Mouse (Mus musculus): ENCODE measurements around the gene Gadd45a. TPM values are rescaled to one million over a fixed set of nuclear protein-coding genes. Genes with fewer than 3 reads are reported as not detected.
"Not testable (repeated sequence)": the region's sequence is repeated elsewhere in the genome, so short reads cannot be mapped to it uniquely, and the experiment has no call there.

Gene Gadd45a
- total RNA-seq, 2 experiments from 2014 or later = 5.1 to 7.6 TPM

DNA sequence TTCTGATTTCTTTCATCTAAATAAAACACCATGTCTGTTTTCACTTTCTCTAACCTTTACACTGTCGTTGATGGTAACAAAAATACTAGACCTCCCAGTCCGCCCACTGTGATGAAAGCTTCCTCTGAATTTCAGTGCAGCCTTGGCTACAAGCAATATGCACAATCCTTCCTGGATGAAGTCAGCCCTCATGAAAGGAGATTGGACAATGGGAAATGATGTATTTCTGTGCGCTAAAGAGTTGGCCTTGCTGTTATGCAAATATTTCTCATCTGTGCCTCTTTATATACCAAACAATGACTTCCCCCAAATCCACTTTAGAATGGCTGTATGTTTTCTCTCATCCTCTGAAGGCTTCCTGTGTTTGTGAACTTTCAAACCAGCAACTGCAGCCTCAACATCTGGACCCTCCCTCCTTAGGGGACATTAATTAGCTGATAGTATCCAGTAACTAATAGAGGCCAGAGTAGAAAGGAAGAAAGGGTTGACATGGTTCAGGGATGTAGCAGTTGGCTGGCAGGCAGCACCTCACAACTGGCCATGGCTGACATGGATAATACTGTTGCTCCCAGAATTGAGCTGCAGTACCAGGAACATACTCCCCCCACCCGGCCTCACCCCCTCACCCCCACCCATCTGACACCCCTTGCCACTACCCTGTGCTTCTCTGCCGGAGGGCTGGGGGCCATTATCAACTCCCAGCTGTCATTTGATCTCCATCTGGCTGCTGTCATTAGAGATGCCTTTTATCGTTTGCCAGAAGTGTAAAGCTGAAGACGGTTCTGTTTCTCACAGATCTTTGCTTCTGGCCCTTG, 11.8 kb upstream of the Gadd45a start:
- DNase-seq (ENCODE audit: low spot score in 2 of 2) = no peak

DNA sequence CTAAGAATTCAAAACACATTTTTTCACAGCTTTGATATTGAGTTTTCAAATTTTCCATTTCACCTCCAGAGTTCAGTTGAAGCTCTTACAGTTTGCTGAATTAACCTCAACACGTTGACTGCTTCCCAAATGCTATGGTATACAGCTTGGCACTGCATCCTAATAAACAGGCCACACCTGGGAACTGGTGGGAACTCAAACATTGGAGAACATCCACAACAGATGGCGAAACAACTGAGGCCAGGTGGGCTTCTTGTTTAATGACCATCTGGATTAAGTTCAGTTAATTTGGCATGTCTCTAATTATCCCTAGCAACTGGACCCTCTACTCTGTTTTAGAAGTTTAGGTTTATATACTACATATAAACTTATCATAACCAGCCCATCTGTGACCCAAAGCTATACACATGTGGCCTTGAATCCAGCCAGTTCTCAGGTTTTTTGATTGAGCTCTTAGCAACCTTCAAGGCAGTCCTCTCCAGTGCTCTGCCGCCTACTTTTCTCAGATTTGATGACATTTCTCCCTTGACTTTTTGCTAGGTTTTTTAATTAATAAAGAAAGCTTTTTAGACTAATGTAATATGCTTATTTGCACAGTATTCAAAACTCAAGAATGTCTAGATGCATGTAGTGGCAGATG, 10.9 kb upstream of the Gadd45a start:
- DNase-seq (ENCODE audit: low spot score in 2 of 2) = no peak

DNA sequence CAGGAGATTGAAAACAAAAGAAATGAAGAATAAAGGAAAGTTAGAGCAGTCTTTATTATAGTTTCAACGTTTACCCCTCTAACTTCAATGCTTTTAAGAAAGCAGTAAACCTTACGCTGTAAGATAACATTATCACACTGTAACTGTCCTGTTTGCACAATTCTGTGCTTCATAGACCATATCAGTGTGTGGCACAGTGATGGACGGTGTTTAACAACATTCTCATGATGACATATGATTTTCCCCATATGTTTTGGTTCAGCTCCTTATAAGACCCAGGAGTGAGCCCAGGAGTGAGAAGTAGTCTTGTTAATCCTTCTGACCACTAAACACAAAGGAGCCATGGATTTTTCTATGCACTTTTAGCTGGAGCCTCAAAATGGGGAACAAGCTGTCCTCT, 9.7 kb upstream of the Gadd45a start:
- DNase-seq (ENCODE audit: low spot score in 2 of 2) = no peak

- DNase-seq (ENCODE audit: low spot score in 2 of 2) = no peak
These were observed 8.2 kb upstream of the Gadd45a start for GRCm38 (mm10) chr6:67045424-67045823.

DNA sequence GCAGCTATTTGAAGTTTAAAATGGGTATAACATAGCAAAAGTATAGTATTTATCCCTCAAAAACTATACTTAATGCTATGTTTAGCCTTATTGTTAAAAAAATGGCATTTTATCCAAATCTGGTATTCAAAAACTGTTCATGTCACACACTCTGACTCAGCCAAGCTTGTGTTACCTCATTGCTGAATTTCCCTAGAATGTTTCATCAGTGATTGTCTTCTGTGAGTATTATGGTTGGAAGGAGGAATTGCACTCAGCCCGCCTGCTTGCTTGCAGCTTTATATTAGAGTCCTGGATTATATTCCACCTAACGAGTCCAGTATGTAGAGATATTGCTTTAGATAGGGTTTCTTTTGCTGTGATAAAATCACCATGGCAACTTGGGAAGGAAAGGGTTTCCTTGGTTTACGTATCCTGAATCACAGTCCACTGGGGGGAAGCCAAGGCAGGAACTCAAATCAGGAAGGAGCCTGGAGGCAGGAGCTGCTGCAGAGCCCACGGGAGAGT, 3.7 kb upstream of the Gadd45a start:
- DNase-seq (ENCODE audit: low spot score in 2 of 2) = no peak

DNA sequence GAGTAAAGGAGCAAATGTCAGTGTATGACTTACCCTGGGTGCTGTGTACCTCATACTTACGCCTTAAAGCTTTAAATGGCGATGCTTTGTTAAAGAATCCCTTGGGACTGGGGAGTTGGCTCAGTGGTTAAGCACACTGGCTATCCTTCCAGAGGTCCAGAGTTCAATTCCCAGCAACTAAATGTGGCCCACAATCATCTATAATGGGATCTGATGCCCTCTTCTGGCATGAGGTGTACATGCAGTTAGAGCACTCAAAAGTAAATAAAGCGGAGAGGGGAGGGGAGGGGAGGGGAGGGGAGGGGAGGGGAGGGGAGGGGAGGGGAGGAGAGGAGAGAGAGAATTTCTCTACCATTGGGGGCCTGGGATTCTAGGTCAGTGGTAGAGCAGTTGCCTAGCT, 1.7 kb upstream of the Gadd45a start:
- no peak for DNase-seq (ENCODE audit: low spot score in 2 of 2)

DNA sequence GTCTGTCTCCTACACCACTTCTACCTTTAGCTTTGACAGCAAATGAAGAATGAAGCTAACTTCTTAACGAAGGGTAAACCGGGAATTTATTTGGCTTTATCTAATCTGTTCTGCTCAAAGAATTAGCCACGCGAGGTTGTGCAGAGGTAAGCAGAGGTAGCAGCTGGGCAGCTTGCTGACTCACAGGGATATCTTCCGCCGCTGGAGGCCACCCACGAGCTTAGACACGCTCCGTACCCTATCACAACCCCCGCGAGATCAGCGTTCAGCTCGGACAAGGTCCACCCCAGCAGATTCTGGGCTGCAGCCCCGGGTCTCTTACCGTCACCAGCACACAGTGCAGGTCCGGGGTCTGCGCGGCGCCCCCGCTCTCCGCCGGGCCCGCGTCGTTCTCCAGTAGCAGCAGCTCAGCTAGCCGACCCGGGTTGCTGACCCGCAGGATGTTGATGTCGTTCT, 873 bp downstream of the Gadd45a start:
- peak; percentile 73 to 80 for DNase-seq (ENCODE audit: low spot score in 2 of 2)

DNA sequence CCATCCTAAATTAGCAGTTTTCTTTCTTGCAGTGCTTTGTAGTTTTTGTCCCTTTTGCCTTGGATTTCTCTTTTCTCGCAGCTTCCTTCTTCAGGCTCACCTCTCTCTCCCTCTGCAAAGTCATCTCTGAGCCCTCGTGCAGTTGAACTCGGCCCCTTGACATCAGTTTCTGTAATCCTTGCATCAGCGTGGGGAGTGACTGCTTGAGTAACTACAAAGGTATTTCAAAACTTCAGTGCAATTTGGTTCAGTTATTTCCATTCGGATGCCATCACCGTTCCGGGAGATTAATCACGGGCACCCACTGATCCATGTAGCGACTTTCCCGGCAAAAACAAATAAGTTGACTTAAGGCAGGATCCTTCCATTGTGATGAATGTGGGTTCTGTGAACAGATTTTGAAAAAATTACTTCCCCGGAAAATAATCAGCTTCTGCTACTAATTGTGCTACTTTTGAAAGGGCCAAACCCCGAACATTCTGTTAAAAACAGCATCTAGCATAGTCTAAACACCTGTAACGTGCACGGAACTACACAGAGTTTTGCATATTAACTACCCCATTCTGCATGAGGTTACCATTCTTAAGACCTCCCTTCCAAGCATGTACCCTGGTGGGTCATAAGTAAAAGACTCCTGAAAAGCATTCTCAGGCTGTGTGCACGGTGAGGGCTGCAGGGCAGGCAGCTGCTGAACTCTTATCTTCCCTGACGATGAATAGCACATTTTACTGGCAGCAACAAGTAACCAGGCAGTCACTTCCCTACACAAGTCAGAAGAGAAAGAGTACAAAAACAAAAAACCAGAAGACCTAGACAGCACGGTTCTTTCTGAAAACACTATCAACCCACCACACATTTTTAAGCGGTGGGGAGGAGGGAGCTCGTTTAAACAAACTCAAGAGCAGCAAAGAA, 1.6 kb downstream of the Gadd45a start:
- no peak for DNase-seq (ENCODE audit: low spot score in 2 of 2)

- no peak for DNase-seq (ENCODE audit: low spot score in 2 of 2)
These were observed 2.7 kb downstream of the Gadd45a start for GRCm38 (mm10) chr6:67034331-67035130.

GRCm38 (mm10) chr6:67033604-67034003, 3.7 kb downstream of the Gadd45a start:
- DNase-seq (ENCODE audit: low spot score in 2 of 2) = no peak

GRCm38 (mm10) chr6:67032972-67033371, 4.3 kb downstream of the Gadd45a start:
- not testable (repeated sequence) for DNase-seq (ENCODE audit: low spot score in 2 of 2)

GRCm38 (mm10) chr6:67032551-67032950, 4.7 kb downstream of the Gadd45a start:
- DNase-seq (ENCODE audit: low spot score in 2 of 2) = not testable (repeated sequence)

DNA sequence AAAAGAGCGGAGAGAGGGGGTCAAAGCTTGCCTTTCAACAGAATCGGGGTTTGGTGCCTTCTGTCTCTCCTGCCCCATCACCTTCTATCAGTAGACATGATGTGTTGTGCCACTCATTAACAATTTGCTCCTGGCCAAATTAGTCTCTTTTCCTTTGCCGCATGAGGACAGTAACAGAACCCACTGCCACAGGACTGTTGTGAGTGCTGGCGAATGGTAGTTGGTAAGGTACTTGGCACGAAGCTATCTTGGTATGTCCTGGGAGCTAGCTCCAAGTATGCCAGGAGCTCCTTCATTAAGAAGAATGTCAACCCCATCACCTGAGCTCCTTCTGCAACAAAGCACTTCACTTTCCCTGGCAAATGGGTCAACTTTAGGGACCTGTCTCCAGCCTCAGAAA, 6.4 kb downstream of the Gadd45a start:
- no peak for DNase-seq (ENCODE audit: low spot score in 2 of 2)

- no peak for DNase-seq (ENCODE audit: low spot score in 2 of 2)
These were observed 6.8 kb downstream of the Gadd45a start for GRCm38 (mm10) chr6:67030416-67030815.

- no peak for DNase-seq (ENCODE audit: low spot score in 2 of 2)
These were observed 7.3 kb downstream of the Gadd45a start for GRCm38 (mm10) chr6:67029987-67030386.

GRCm38 (mm10) chr6:67029312-67029950, 7.8 kb downstream of the Gadd45a start:
- DNase-seq (ENCODE audit: low spot score in 2 of 2) = no peak

GRCm38 (mm10) chr6:67027438-67028142, 9.7 kb downstream of the Gadd45a start:
- DNase-seq (ENCODE audit: low spot score in 2 of 2) = no peak

DNA sequence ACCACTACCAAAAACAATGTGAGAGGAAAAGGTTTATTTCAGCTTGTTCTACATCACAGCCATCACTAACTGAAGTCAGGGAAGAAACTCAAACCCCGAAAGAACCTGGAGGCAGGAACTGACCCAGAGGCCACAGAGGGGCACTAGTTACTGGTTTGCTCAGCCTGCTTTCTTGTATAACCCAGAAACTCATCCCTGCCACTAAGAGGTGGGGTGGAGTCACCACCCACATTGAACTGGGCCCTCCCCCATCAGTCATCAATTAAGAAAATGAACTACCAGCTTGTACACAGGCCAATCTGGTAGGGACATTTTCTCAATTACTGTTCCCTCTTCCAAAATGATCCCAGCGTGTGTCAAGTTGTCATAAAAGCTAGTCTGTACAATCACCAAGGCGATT, 10.6 kb downstream of the Gadd45a start:
- DNase-seq (ENCODE audit: low spot score in 2 of 2) = no peak

DNA sequence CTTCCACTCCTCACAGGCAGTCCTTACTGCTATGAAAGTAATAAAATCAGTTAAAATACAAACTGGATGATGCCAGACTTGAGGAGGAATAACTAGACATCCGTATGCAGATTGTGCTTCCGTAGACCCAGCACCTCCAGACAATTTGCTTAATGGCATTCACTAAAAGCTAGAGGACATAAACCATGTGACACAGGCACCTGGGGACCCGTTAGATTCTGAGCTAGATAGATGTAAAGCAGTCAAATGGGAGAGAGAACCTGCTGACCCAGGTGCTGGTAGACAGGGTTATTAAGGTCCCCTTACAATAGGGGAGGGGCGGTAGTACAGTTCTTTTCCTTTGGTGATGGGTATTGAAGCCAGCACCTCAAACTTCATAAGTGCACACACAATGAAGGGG, 13.5 kb downstream of the Gadd45a start:
- DNase-seq (ENCODE audit: low spot score in 2 of 2) = no peak

All from layer of hippocampus, postnatal 10 days (tissue).